Mouse (Mus musculus) forebrain, embryonic 13.5 days (tissue): ENCODE data around the gene Tmed6. TPM values are rescaled to one million over a fixed set of nuclear protein-coding genes. Genes with fewer than 3 reads are reported as not detected.
"Not testable (repeated sequence)": the region's sequence is repeated elsewhere in the genome, so short reads cannot be mapped to it uniquely, and the experiment has no call there.

ENCODE experiments used
- ATAC-seq: fragments of 200-750 bp; cut with Nextera tagmentation; 2 replicates; pipeline ENCODE4 v1.8.0; 2017
- H3K27ac ChIP-seq: fragments of 300-500 bp; sonication (generic); 2 replicates; pipeline ENCODE4 v1.5.1; 2015; ENCODE audit warnings: inconsistent platforms, mild to moderate bottlenecking, moderate library complexity
- H3K27me3 ChIP-seq: fragments of 300-500 bp; sonication (generic); 2 replicates; pipeline ENCODE4 v1.6.1; 2015; ENCODE audit warnings: mild to moderate bottlenecking, inconsistent platforms
- H3K36me3 ChIP-seq: fragments of 300-500 bp; sonication (generic); 2 replicates; pipeline ENCODE4 v1.6.1; 2015; ENCODE audit warnings: mild to moderate bottlenecking, inconsistent platforms; ENCODE audit not compliant: poor library complexity, severe bottlenecking
- H3K4me1 ChIP-seq: fragments of 300-500 bp; sonication (generic); 2 replicates; pipeline ENCODE4 v1.6.1; 2015; ENCODE audit warnings: inconsistent platforms
- H3K4me2 ChIP-seq: fragments of 300-500 bp; sonication (generic); 2 replicates; pipeline ENCODE4 v1.6.1; 2015; ENCODE audit warnings: inconsistent platforms, mild to moderate bottlenecking, moderate library complexity
- H3K4me3 ChIP-seq: fragments of 300-500 bp; sonication (generic); 2 replicates; pipeline ENCODE4 v1.5.1; 2015; ENCODE audit warnings: mild to moderate bottlenecking, inconsistent platforms
- H3K9ac ChIP-seq: fragments of 300-500 bp; sonication (generic); 2 replicates; pipeline ENCODE4 v1.6.1; 2015; ENCODE audit warnings: mild to moderate bottlenecking, inconsistent platforms
- H3K9me3 ChIP-seq: fragments of 300-500 bp; sonication (generic); replicated peaks from 2 replicates; pipeline ENCODE4 v1.6.1; 2016; ENCODE audit warnings: inconsistent platforms
- WGBS: fragments of 180-500 bp; shearing (Covaris S2); methylation state at CpG from one replicate; pipeline ENCODE4 v1.1.7; 2015; 5-methylcytosine and 5-hydroxymethylcytosine counted together
- polyA plus RNA-seq: library from polyadenylated mRNA; unstranded; fragments of >200 nt; fragmentation: Nextera tagmentation; extraction: Ambion mirVana; gene quantifications from 2 replicates; pipeline ENCODE4 v1.2.1, GENCODE M21; 2015

Gene Tmed6
- polyA plus RNA-seq, 1 experiment from 2014 or later, result not detected

DNA sequence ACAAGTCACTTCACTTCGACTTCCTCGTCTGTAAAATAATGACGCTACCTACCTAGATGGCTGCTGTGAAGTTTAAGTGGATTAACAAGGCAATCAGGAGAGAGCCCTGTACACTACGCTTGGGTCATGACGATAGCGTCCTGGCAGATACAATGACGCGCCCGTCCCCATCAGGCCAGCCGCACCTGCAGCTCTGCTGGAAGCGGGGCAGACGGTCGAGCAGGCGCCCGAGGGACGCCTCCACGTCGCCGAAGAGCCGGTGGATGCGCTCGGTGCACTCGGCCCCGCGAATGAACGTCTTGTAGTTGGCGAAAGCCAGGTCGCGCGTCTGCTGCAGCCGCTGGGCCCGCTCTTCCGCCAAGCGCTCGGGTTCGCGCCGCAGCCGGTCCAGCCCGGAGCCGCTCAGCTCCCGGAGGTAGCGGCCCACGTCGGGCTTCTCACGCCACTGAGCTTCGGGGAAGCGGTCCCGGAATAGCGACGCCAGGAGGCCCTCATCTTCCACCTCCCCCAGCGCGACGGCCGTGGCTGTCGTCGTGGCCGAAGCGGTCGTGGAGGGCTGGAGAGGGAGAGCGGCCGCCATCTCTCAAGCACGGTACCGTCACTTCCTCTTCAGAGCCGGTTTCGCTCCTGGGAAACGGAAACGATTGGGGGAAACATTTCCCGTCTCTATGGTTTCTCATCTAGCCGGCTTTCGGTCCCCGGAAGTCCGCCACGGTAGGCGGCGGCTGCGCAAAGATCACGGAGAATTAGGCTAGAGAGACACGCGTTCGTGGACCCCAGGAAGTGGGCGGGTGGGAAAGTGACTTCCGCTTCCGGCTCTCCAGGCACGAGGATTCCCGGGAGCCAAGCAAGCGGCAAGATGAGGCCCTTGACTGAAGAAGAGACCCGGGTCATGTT is 9.1 kb downstream of the Tmed6 start, which contains the start of the genes Cog8 and Nip7:
Cog8 (minus strand) TSS at position 614 of the 897 bp plus-strand sequence.
Nip7 (plus strand) TSS at position 802 of the 897 bp plus-strand sequence.
- ATAC-seq, result peak; percentile 97
- Histone ChIP-seq H3K9me3 (no peaks in the 10 kb centered on the region), H3K4me1 (peaks cover 24% of the 10 kb centered on the region), H3K36me3 (peaks cover 58% of the 10 kb centered on the region), H3K9ac (peak within 1 kb of the TSS; percentile 86), H3K27me3 (no peaks in the 10 kb centered on the region), H3K27ac (peak within 1 kb of the TSS; percentile 75), H3K4me3 (peak within 1 kb of the TSS; percentile 98), H3K4me2 (peak within 1 kb of the TSS; percentile 99)
- WGBS, result under 1% methylated on average over 85 of the region's 88 CpGs

DNA sequence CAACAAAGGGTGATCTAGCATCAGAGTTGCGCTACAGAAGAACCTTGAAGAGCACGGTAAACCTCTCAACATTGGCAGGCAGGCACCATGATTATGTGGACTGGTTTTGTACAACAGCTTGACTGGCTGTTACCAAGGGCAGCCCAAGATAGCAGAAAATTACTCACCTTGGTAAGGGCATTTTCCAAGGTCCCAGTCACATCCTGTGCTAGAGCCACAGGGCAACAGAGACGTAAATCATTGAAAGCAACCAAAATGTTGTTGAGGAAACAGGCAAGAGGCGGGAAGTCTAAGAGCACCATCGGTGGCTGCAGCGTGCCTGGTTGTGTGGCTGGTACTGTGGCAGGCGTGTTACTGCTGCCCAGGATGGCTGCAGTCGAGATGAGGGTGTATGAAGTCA is 13.4 kb downstream of the Tmed6 start:
- 95% methylated on average over 8 of the region's 8 CpGs for WGBS
- no peak for ATAC-seq
- H3K4me1 ChIP-seq, result peaks cover 37% of the 10 kb centered on the region
- no peaks in the 10 kb centered on the region for H3K9me3 ChIP-seq
- H3K27me3 ChIP-seq, result no peaks in the 10 kb centered on the region
- no peak overlapping the region for H3K4me3 ChIP-seq
- H3K9ac ChIP-seq, result no peak overlapping the region
- H3K4me2 ChIP-seq, result no peak overlapping the region
- H3K27ac ChIP-seq, result no peak overlapping the region
- peaks cover 58% of the 10 kb centered on the region for H3K36me3 ChIP-seq

GRCm38 (mm10) chr8:107049480-107049879 is 16.0 kb downstream of the Tmed6 start:
- whole genome bisulfite sequencing, result 93% methylated on average over 4 of the region's 4 CpGs
- Histone ChIP-seq H3K4me2 (peak overlapping the region; percentile 94), H3K4me3 (peak overlapping the region; percentile 81; the same call in 1 of the 2 replicates), H3K9me3 (no peaks in the 10 kb centered on the region), H3K27ac (no peak overlapping the region), H3K4me1 (peaks cover 26% of the 10 kb centered on the region), H3K9ac (no peak overlapping the region), H3K36me3 (peaks cover 83% of the 10 kb centered on the region), H3K27me3 (no peaks in the 10 kb centered on the region)
- ATAC-seq, result no peak

DNA sequence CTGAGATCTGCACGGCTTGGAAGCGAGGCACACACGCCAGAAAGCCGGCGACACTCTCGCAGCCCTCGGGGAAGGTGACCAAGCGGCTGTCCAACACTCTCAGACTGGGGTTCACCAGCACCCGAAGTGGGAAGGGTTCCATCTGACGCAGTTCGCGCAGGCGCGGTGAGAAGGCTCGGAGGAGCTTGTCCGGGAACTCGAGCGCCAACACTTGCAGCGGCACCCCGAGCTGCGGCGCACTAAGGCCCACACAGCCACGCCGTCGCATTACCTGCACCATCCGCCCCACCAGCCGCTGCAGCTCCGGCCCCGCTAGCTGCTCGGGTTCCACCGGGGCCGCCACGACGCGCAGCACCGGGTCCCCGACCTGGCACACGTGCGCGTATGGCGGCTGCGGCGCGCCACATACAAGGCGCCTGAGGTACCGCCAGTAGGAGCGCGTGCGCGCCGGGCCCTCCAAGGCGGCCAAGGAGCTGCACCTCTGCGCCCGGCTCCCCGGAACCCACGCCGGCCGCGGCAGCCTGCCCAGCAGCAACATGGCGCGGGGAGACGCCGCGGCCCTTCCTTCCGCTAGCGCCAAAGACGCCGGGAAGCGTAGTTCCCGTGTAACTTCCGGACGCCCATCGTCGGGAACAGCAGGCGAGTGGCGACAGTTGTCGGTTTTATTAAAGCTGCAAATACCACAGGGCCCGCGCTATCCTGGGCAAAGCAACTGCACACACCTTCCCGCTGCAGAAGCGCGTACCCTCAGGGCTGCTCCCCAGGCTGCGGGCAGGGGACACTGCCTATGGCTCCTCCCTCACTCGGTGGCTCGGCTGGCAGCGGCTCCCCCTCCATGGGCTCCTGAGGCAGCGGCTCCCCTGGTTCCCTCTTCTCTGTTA is 17.1 kb downstream of the Tmed6 start, which contains the start of gene Pdf:
Pdf (minus strand) TSS at position 554 of the 881 bp plus-strand sequence.
- Histone ChIP-seq H3K4me2 (peak within 1 kb of the TSS; percentile 94), H3K27me3 (no peaks in the 10 kb centered on the region), H3K4me3 (peak within 1 kb of the TSS; percentile 81), H3K9ac (peak within 1 kb of the TSS; percentile 84), H3K4me1 (peaks cover 26% of the 10 kb centered on the region), H3K36me3 (peaks cover 83% of the 10 kb centered on the region), H3K9me3 (no peaks in the 10 kb centered on the region), H3K27ac (peak within 1 kb of the TSS; percentile 90)
- under 1% methylated on average over 87 of the region's 87 CpGs for WGBS
- peak; percentile 87 for ATAC-seq

GRCm38 (mm10) chr8:107046976-107047375 is 18.5 kb downstream of the Tmed6 start:
- Histone ChIP-seq H3K4me3 (no peak overlapping the region), H3K9ac (no peak overlapping the region), H3K36me3 (peaks cover 83% of the 10 kb centered on the region), H3K4me1 (peaks cover 26% of the 10 kb centered on the region), H3K4me2 (peak overlapping the region; percentile 94; the same call in 1 of the 2 replicates), H3K27me3 (no peaks in the 10 kb centered on the region), H3K9me3 (no peaks in the 10 kb centered on the region), H3K27ac (no peak overlapping the region)
- 91% methylated on average over 5 of the region's 5 CpGs for WGBS
- ATAC-seq, result no peak

GRCm38 (mm10) chr8:107045478-107045877 is 20.0 kb downstream of the Tmed6 start:
- 92% methylated on average over 6 of the region's 6 CpGs for WGBS
- Histone ChIP-seq H3K9ac (no peak overlapping the region), H3K4me1 (peaks cover 26% of the 10 kb centered on the region), H3K36me3 (peaks cover 83% of the 10 kb centered on the region), H3K4me3 (no peak overlapping the region), H3K9me3 (no peaks in the 10 kb centered on the region), H3K4me2 (no peak overlapping the region), H3K27ac (no peak overlapping the region), H3K27me3 (no peaks in the 10 kb centered on the region)
- ATAC-seq, result no peak

GRCm38 (mm10) chr8:107040632-107041031 is 24.8 kb downstream of the Tmed6 start:
- H3K27ac ChIP-seq, result no peak overlapping the region
- H3K27me3 ChIP-seq, result no peaks in the 10 kb centered on the region
- no peaks in the 10 kb centered on the region for H3K4me1 ChIP-seq
- ATAC-seq, result no peak
- H3K9ac ChIP-seq, result no peak overlapping the region
- H3K36me3 ChIP-seq, result peaks cover 83% of the 10 kb centered on the region
- H3K4me3 ChIP-seq, result no peak overlapping the region
- 85% methylated on average over 7 of the region's 7 CpGs for WGBS
- H3K9me3 ChIP-seq, result no peaks in the 10 kb centered on the region
- no peak overlapping the region for H3K4me2 ChIP-seq

DNA sequence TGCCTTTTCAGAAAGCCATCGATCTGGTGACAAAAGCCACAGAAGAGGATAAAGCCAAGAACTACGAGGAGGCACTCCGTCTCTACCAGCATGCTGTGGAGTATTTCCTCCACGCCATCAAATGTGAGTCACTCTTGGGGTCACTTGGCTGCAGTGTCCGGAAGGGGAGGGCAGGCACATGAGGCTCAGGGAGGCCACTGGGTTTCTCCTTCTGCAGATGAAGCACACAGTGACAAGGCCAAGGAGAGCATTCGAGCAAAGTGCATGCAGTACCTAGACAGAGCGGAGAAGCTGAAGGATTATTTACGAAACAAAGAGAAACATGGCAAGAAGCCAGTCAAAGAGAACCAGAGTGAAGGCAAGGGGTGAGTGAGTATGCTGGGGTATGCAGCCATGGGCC is 28.8 kb downstream of the Tmed6 start:
- no peak overlapping the region for H3K27ac ChIP-seq
- 88% methylated on average over 8 of the region's 8 CpGs for WGBS
- no peak overlapping the region for H3K4me3 ChIP-seq
- peaks cover 15% of the 10 kb centered on the region for H3K4me1 ChIP-seq
- no peaks in the 10 kb centered on the region for H3K27me3 ChIP-seq
- no peaks in the 10 kb centered on the region for H3K9me3 ChIP-seq
- ATAC-seq, result no peak
- no peak overlapping the region for H3K9ac ChIP-seq
- H3K36me3 ChIP-seq, result peaks cover 43% of the 10 kb centered on the region
- no peak overlapping the region for H3K4me2 ChIP-seq

- H3K4me2 ChIP-seq, result no peak overlapping the region
- WGBS, result 87% methylated on average over 3 of the region's 3 CpGs
- H3K9me3 ChIP-seq, result no peaks in the 10 kb centered on the region
- H3K27me3 ChIP-seq, result no peaks in the 10 kb centered on the region
- H3K4me3 ChIP-seq, result no peak overlapping the region
- H3K27ac ChIP-seq, result no peak overlapping the region
- ATAC-seq, result no peak
- peaks cover 15% of the 10 kb centered on the region for H3K4me1 ChIP-seq
- H3K9ac ChIP-seq, result no peak overlapping the region
- H3K36me3 ChIP-seq, result peaks cover 33% of the 10 kb centered on the region
These were observed 29.8 kb downstream of the Tmed6 start for GRCm38 (mm10) chr8:107035641-107036040.

DNA sequence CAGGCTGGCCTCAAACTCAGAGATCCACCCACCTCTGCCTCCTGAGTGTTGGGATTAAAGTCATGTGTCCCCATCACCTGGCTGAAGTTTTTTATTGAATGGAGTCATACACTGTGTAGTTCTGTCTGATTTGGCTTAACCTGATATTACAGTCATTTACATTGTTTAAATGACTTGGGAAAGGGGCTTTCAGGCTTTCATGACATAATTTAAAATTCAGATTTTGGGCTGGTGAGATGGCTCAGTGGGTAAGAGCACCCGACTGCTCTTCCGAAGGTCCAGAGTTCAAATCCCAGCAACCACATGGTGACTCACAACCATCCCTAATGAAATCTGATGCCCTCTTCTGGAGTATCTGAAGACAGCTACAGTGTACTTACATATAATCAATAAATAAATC is 31.8 kb downstream of the Tmed6 start:
- H3K4me2 ChIP-seq, ATAC-seq, H3K27ac ChIP-seq, H3K4me3 ChIP-seq, H3K9ac ChIP-seq, H3K9me3 ChIP-seq, H3K27me3 ChIP-seq: not testable (repeated sequence)
- Histone ChIP-seq H3K36me3 (peaks cover 15% of the 10 kb centered on the region), H3K4me1 (peaks cover 15% of the 10 kb centered on the region)
- 100% methylated on average over 2 of the region's 2 CpGs for WGBS

DNA sequence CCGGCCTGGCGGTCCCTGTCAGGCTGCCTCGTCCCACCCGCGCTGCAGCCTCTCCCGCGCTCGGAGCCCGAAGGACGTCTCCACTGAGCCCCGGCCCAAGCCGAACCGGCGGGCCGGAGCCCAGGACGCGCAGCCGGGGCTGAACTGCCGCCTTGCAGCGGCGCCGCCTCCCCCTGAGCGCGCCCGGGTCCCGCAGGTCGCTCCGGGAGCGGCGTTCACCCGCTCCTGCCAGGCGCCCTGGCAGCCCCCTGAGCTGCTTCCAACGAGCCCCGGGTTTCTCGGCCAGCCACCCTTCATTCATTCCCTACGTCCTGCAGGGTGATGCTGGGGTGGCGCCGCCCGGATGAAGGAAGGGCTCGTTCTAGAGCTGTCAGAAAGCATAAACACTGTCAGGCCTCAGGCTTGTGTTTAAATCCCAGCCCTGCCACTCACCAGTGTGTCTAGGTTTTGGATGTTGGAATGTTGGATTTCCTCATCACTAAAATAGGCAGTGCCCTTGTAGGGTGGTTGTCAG is 33.8 kb downstream of the Tmed6 start:
- Histone ChIP-seq H3K36me3 (peaks cover 5% of the 10 kb centered on the region; the same call in 1 of the 2 replicates), H3K4me3 (peak overlapping the region; percentile 99), H3K4me1 (peaks cover 15% of the 10 kb centered on the region), H3K27me3 (no peaks in the 10 kb centered on the region), H3K27ac (peak overlapping the region; percentile 75), H3K4me2 (peak overlapping the region; percentile 83), H3K9me3 (no peaks in the 10 kb centered on the region), H3K9ac (peak overlapping the region; percentile 97)
- no peak for ATAC-seq
- 0% methylated on average over 27 of the region's 40 CpGs for WGBS
